Mouse (Mus musculus) intestine, embryonic 15.5 days (tissue): ENCODE measurements around the gene Rexo5. TPM values are rescaled to one million over a fixed set of nuclear protein-coding genes. Genes with fewer than 3 reads are reported as not detected.

ENCODE experiments used
- ATAC-seq: fragments of 200-750 bp; cut with Nextera tagmentation; 2 replicates; pipeline ENCODE4 v1.8.0; 2017; ENCODE audit warnings: moderate TSS enrichment, moderate library complexity
- H3K27ac ChIP-seq: fragments of 300-500 bp; sonication (generic); 2 replicates; pipeline ENCODE4 v1.5.1; 2015; ENCODE audit warnings: mild to moderate bottlenecking, inconsistent platforms
- H3K27me3 ChIP-seq: fragments of 300-500 bp; sonication (generic); replicated peaks from 2 replicates; pipeline ENCODE4 v1.6.1; 2015; ENCODE audit warnings: inconsistent platforms
- H3K36me3 ChIP-seq: fragments of 300-500 bp; sonication (generic); 2 replicates; pipeline ENCODE4 v1.6.1; 2015; ENCODE audit warnings: inconsistent platforms
- H3K4me1 ChIP-seq: fragments of 300-500 bp; sonication (generic); replicated peaks from 2 replicates; pipeline ENCODE4 v1.6.1; 2015; ENCODE audit warnings: inconsistent platforms
- H3K4me2 ChIP-seq: fragments of 300-500 bp; sonication (generic); replicated peaks from 2 replicates; pipeline ENCODE4 v1.6.1; 2015; ENCODE audit warnings: mild to moderate bottlenecking, inconsistent platforms
- H3K4me3 ChIP-seq: fragments of 300-500 bp; sonication (generic); replicated peaks from 2 replicates; pipeline ENCODE4 v1.5.1; 2015; ENCODE audit warnings: inconsistent platforms
- H3K9ac ChIP-seq: fragments of 300-500 bp; sonication (generic); 2 replicates; pipeline ENCODE4 v1.6.1; 2015; ENCODE audit warnings: inconsistent platforms
- H3K9me3 ChIP-seq: fragments of 300-500 bp; sonication (generic); 2 replicates; pipeline ENCODE4 v1.6.1; 2016; ENCODE audit warnings: inconsistent platforms
- WGBS: fragments of 180-500 bp; shearing (Covaris S2); methylation state at CpG from one replicate; pipeline ENCODE4 v1.1.7; 2015; 5-methylcytosine and 5-hydroxymethylcytosine counted together
- polyA plus RNA-seq: library from polyadenylated mRNA; unstranded; fragments of >200 nt; fragmentation: Nextera tagmentation; extraction: Ambion mirVana; gene quantifications from 2 replicates; pipeline ENCODE4 v1.2.1, GENCODE M21; 2015

The Rexo5 gene
- polyA plus RNA-seq, 1 experiment from 2014 or later, result 19.6 TPM

DNA sequence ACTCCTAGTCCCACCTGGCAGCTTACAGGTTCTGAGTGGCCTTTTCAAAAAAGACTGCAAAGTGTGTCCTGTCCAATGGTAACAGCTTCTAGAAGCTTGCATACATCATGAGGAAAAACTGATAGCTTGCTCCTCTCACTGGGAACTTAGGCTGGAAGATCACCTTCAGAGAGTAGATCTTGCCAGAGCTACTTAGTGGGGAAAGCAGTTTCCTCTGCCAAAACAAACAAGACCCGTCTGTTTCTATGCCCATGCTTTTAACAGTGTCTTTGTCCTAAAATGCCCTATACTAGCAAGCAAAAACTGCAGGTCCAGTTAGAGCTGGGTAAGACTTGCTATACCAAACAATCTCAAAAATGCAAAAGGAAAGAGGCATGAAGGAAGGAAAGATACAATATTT lies 72.3 kb downstream of the Rexo5 start:
- peaks cover 5% of the 10 kb centered on the region; the same call in 1 of the 2 replicates for H3K4me1 ChIP-seq
- ATAC-seq, result no peak
- no peak overlapping the region for H3K4me3 ChIP-seq
- no peaks in the 10 kb centered on the region for H3K9me3 ChIP-seq
- 52% methylated on average over 1 of the region's 1 CpGs for WGBS
- H3K27me3 ChIP-seq, result no peaks in the 10 kb centered on the region
- no peak overlapping the region for H3K27ac ChIP-seq
- no peaks in the 10 kb centered on the region for H3K36me3 ChIP-seq
- H3K9ac ChIP-seq, result no peak overlapping the region
- H3K4me2 ChIP-seq, result no peak overlapping the region

DNA sequence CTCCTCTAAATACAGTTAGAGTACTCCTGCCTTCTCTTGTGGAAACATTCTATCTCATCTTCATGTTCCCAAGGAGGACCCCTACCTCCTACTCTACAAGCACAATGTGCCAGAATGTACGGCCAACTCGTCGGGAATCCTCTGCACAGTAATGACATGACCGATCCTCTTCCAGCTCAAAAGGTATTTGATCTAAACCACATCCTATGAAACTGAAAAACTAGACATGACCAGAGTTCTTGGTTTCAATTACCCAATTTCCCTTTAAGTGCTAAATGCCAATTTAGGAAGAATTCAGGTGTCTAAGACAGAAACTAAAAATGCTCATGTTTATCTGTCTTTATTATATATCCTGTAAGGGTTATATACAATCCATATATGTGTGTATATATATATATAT lies 78.4 kb downstream of the Rexo5 start:
- H3K4me1 ChIP-seq, result no peaks in the 10 kb centered on the region
- H3K36me3 ChIP-seq, result no peaks in the 10 kb centered on the region
- H3K9ac ChIP-seq, result no peak overlapping the region
- H3K4me3 ChIP-seq, result no peak overlapping the region
- no peak for ATAC-seq
- H3K9me3 ChIP-seq, result no peaks in the 10 kb centered on the region
- H3K4me2 ChIP-seq, result no peak overlapping the region
- no peaks in the 10 kb centered on the region for H3K27me3 ChIP-seq
- no peak overlapping the region for H3K27ac ChIP-seq
- WGBS, result 94% methylated on average over 4 of the region's 4 CpGs

DNA sequence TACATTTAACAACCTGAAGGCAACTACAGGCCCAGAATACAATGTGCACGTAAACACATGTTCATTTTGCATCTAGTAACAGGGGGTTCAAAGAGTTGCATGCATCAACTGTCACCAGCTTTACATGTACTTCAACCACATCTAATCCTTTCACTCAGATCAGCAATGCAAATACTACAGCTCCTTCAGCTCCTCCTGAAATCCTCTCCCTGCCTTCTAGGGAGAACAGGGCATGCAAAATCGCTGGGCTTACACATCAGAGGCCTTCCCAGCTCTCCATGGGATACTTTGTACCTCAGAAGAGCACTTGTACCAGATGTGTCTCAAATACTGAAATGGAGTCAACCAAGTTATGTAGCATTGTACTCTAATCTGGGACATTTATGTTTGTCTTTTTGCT lies 79.2 kb downstream of the Rexo5 start:
- Histone ChIP-seq H3K4me3 (no peak overlapping the region), H3K27ac (no peak overlapping the region), H3K9me3 (no peaks in the 10 kb centered on the region), H3K4me1 (no peaks in the 10 kb centered on the region), H3K9ac (no peak overlapping the region), H3K36me3 (no peaks in the 10 kb centered on the region), H3K4me2 (no peak overlapping the region), H3K27me3 (no peaks in the 10 kb centered on the region)
- WGBS, result 61% methylated on average over 2 of the region's 2 CpGs
- ATAC-seq, result no peak

DNA sequence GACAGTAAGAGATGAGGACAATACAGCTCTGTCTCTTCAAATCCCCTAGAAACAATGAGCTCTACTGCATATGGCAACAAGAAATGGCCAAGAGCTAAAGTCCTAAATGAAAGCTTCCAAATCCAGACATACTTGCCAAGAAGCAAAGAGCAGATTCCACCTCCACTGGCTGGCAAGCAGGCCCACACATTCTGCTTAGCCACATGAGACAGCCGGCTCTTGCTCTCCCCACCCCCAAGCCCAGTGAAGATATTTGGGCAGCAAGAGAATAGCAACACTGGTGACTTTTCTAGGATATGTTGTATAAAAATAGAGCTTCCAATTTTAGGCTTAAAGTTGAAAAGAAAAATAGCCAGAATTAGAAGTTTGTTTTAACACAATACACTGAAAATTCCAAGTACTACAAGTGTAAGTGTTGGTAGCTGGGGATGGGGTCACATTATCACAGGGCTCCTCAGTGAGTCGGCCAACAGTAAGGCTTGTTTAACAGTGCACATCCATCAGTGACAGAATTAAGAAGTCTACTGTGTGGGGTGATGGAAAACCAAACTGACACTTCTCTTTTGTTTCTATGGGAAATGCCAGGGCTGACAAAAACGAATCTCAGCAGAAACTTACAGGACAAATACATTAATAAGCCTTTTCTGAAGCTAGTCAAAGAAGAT lies 82.1 kb downstream of the Rexo5 start:
- H3K27me3 ChIP-seq, result no peaks in the 10 kb centered on the region
- ATAC-seq, result no peak
- no peak overlapping the region for H3K27ac ChIP-seq
- no peaks in the 10 kb centered on the region for H3K9me3 ChIP-seq
- H3K4me2 ChIP-seq, result no peak overlapping the region
- 0 out of 2 replicates have a peak, but pooled peaks cover 2% of the 10 kb centered on the region for H3K36me3 ChIP-seq
- no peaks in the 10 kb centered on the region for H3K4me1 ChIP-seq
- 57% methylated on average over 3 of the region's 3 CpGs for WGBS
- H3K9ac ChIP-seq, result no peak overlapping the region
- H3K4me3 ChIP-seq, result no peak overlapping the region

DNA sequence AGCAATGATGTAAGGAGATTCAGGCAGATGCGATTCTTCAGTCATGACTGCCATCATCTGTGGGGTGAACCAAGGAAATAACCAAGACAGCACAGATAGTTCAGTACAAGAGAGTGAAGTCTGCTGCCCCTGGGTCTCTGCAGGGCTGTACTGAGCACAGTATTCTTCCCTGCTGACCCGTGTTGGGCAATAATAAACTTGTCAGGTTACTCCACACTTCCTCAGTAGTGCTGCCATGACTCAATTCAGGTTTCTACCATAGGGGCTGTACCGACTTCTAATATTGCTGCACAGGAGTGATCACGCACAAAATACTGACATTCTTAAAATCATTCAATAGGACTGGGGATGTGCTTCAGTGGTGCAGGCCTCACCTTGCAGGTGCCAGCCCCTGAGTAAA lies 85.4 kb downstream of the Rexo5 start:
- 87% methylated on average over 4 of the region's 4 CpGs for WGBS
- Histone ChIP-seq H3K4me1 (no peaks in the 10 kb centered on the region), H3K36me3 (0 out of 2 replicates have a peak, but pooled peaks cover 2% of the 10 kb centered on the region), H3K9me3 (no peaks in the 10 kb centered on the region), H3K4me2 (no peak overlapping the region), H3K27ac (no peak overlapping the region), H3K4me3 (no peak overlapping the region), H3K9ac (no peak overlapping the region), H3K27me3 (no peaks in the 10 kb centered on the region)
- ATAC-seq, result no peak

DNA sequence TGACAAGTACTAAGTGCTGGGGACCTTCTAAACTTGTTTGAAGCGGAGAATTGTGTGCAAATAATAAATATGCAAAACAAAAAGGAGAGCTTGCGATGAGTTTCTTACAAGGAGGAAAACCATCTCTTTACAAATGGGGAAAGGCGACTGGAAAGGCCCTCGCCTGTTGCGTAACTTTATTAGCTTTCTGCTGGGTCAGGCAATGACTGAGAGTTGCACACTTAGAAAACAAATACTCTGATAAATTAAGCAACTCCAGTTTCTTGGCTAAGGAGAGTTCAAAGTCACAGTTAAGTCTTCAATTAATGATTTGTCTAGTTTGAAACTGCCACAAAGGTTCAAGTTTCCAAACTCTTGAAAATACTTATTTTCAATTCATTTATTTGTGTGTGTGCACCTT lies 86.5 kb downstream of the Rexo5 start:
- Histone ChIP-seq H3K9me3 (no peaks in the 10 kb centered on the region), H3K27ac (peak overlapping the region; percentile 60; the same call in 1 of the 2 replicates), H3K4me3 (no peak overlapping the region), H3K4me1 (no peaks in the 10 kb centered on the region), H3K9ac (no peak overlapping the region), H3K27me3 (no peaks in the 10 kb centered on the region), H3K36me3 (0 out of 2 replicates have a peak, but pooled peaks cover 2% of the 10 kb centered on the region), H3K4me2 (no peak overlapping the region)
- WGBS, result 71% methylated on average over 5 of the region's 5 CpGs
- ATAC-seq, result peak; percentile 79

DNA sequence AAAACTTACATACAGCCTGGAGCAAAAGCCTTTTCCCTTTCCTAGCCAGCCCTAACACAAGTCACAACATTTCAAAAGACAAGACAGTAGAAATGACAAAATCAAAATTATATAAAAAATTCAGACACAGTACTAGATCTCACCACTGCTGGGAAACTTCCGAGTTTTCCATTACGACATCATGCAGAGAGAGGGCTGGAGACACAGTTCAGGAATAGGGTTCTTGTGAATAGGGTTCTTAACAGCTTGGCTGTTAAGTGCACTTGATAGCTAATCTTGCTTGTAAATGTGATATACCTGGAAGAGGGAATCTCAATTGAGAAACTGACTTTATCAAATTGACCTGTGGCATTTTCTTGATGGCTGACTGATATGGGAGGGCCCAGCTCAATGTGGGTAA lies 87.4 kb downstream of the Rexo5 start:
- ATAC-seq, result peak; percentile 76
- H3K4me3 ChIP-seq, result no peak overlapping the region
- no peak overlapping the region for H3K27ac ChIP-seq
- no peaks in the 10 kb centered on the region for H3K9me3 ChIP-seq
- 0 out of 2 replicates have a peak, but pooled peaks cover 2% of the 10 kb centered on the region for H3K36me3 ChIP-seq
- no peak overlapping the region for H3K4me2 ChIP-seq
- H3K27me3 ChIP-seq, result no peaks in the 10 kb centered on the region
- no peaks in the 10 kb centered on the region for H3K4me1 ChIP-seq
- no peak overlapping the region for H3K9ac ChIP-seq
- 70% methylated on average over 2 of the region's 2 CpGs for WGBS

DNA sequence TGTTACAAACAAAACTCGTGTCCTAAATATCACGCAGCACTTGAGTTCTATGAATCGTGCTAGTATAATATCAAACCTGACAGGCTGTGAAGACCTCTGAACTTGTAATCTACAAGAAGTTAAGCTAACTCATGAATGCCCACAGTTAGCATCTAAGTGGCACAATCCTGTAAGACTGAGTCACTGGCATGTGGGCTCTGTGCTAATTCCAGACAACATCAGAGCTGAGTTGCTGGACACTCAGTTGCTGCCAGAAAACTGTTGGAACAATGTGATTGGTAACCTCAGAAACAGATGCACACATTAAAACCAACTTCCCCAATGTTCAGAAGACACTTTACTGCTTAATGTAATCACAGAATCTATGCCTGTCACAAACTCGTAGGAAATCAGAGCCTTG lies 94.1 kb downstream of the Rexo5 start:
- Histone ChIP-seq H3K4me2 (no peak overlapping the region), H3K9me3 (no peaks in the 10 kb centered on the region), H3K9ac (no peak overlapping the region), H3K36me3 (no peaks in the 10 kb centered on the region), H3K27me3 (no peaks in the 10 kb centered on the region), H3K27ac (no peak overlapping the region), H3K4me1 (0 out of 2 replicates have a peak, but pooled peaks cover 3% of the 10 kb centered on the region), H3K4me3 (no peak overlapping the region)
- no peak for ATAC-seq
- WGBS, result 86% methylated on average over 4 of the region's 4 CpGs

DNA sequence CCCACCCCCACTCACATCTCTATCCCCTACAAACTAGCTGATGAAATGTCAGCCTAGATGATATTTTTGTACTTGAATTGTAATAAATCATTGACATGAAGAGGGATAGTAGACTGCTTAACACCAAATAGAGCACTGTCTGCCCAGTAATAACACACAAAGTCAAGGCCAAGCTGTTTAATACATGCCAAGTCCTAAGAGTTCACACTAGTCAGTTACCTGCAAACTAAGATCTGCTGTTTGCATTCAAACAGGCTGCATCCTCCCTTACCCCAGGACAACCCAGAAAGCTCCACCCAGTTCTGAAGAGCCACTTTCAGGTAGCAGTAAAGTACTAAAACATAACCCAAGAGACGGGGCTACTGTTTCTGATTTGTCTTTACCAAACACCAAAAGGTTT lies 98.4 kb downstream of the Rexo5 start:
- no peak for ATAC-seq
- Histone ChIP-seq H3K4me1 (0 out of 2 replicates have a peak, but pooled peaks cover 5% of the 10 kb centered on the region), H3K9me3 (no peaks in the 10 kb centered on the region), H3K27me3 (no peaks in the 10 kb centered on the region), H3K4me3 (no peak overlapping the region), H3K27ac (no peak overlapping the region), H3K36me3 (no peaks in the 10 kb centered on the region), H3K9ac (no peak overlapping the region), H3K4me2 (no peak overlapping the region)
- 78% methylated on average over 1 of the region's 1 CpGs for WGBS

DNA sequence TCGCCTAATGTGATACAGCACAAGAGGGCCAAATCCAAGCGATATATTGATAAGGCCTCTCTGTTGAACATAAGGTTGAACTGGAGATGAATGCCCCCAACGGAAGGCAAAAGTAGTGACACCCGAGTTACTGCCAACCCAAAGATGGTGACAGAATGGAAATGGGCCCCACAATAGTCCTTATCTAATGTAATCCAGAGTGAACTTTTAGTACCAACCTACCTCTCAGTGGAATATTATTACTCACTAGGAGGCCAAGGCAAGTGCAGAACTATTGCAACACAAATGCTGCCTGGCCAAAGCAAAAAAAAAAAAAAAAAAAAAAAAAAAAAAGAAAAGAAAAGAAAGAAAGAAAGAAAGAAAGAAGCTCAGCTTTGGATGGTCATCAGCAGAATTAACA lies 98.9 kb downstream of the Rexo5 start:
- no peak for ATAC-seq
- Histone ChIP-seq H3K27ac (no peak overlapping the region), H3K4me2 (no peak overlapping the region), H3K9me3 (no peaks in the 10 kb centered on the region), H3K4me3 (no peak overlapping the region), H3K9ac (no peak overlapping the region), H3K4me1 (0 out of 2 replicates have a peak, but pooled peaks cover 5% of the 10 kb centered on the region), H3K27me3 (no peaks in the 10 kb centered on the region), H3K36me3 (no peaks in the 10 kb centered on the region)
- 82% methylated on average over 4 of the region's 4 CpGs for WGBS

DNA sequence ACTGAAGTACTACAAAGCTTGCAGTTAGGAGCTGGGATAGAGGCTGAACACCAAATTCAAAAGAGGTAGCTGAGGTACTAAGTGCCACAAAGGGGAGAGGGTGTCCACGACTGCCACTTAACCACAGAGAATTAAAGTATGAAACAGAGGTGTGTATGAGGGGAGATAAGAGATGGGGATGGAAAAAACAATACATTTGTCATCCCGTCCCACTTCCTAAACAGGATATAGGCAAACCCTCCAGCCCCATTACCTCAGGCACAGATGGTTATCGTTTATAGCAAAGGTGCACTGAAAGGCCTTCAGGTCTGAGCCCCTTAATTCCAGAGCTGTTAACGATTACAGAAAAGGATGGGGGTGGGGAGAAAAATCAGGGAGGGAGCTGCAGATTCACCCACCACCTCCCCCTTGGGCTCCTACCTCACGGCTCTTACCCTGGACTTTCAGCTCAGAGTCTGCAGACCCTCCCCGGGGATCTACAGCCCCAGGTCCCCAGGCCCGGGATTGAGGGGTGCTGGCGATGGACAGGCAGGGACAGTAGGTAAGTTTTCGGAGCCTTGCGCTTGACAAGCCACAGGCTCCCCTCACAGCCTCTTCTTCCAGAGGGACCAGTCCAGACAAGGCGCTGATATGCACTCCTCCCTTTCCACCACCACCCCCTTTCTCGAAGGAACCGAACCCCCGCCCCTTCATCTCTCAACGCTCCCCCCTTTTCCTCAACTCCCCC lies 101.2 kb downstream of the Rexo5 start:
- H3K36me3 ChIP-seq, result no peaks in the 10 kb centered on the region
- no peaks in the 10 kb centered on the region for H3K9me3 ChIP-seq
- H3K9ac ChIP-seq, result peak overlapping the region; percentile 86
- peak; percentile 56 for ATAC-seq
- H3K27ac ChIP-seq, result peak overlapping the region; percentile 77
- peak overlapping the region; percentile 70 for H3K4me3 ChIP-seq
- under 1% methylated on average over 15 of the region's 15 CpGs for WGBS
- 0 out of 2 replicates have a peak, but pooled peaks cover 5% of the 10 kb centered on the region for H3K4me1 ChIP-seq
- peak overlapping the region; percentile 74 for H3K4me2 ChIP-seq
- H3K27me3 ChIP-seq, result no peaks in the 10 kb centered on the region

DNA sequence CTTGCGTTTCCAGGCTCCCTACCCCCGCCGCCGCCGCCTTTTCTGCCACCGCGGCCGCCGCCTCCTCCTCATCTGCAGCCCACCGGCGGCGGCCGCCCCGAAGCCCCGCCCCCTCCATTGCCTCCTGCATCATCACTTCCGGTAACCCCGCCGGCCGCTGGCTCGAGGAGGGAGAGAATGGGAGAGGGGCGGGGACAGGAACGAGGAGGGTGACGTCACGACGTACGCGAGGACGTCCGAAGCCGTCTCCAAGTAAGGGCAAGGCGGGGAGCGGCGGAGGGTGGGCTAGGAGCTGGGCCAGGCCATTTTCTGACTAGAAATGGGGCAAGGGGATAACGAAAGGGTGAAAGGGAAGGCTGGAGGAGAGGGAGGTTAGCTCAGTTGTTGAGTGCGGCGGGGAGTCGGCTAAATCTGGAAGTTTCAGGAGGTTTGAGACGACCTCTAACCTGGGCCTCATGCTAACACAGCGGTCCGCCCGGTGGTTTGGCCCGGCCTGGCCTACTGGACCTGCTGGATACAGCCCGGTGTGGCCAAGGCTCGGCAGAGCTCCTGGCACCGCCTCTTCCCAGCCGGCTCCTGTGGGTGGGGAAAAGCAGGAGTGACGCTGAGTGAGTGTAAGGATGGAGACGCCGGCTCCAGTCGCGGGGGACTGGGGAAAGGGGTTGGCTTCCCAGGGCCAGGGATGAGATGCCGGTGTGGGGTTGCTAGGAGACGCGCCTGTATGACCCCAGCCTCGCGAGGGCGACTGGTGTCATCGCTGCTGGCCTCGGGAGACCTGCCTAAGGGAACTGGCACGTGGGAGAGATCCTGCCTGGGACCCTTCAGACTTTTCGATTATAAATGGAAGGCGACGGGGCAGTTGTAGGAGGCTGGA lies 102.1 kb downstream of the Rexo5 start, which contains the start of the genes Lyrm1 and Dcun1d3:
Gene Lyrm1, plus strand, starts transcription at position 223 of the 874 bp plus-strand sequence.
Gene Dcun1d3, minus strand, starts transcription at position 660 of the 874 bp plus-strand sequence.
- peak within 1 kb of the TSS; percentile 86 for H3K9ac ChIP-seq
- no peaks in the 10 kb centered on the region for H3K9me3 ChIP-seq
- H3K36me3 ChIP-seq, result no peaks in the 10 kb centered on the region
- no peaks in the 10 kb centered on the region for H3K27me3 ChIP-seq
- H3K4me2 ChIP-seq, result peak within 1 kb of the TSS; percentile 74
- under 1% methylated on average over 63 of the region's 63 CpGs for WGBS
- peak within 1 kb of the TSS; percentile 91 for H3K27ac ChIP-seq
- H3K4me1 ChIP-seq, result 0 out of 2 replicates have a peak, but pooled peaks cover 5% of the 10 kb centered on the region
- peak; percentile 98 for ATAC-seq
- H3K4me3 ChIP-seq, result peak within 1 kb of the TSS; percentile 70
